Mouse (Mus musculus) megakaryocyte, embryonic 14.5 days (primary cell): ENCODE measurements around the gene Fpgs.

Source experiments
- FLI1 ChIP-seq: IDR thresholded peaks from 2 replicates; pipeline ENCODE4 v1.6.1; 2012; ENCODE audit warnings: low read length, inconsistent platforms, mixed read lengths
- GATA1 ChIP-seq: IDR thresholded peaks from 3 replicates; pipeline ENCODE4 v1.6.1; 2012; ENCODE audit warnings: mixed read lengths, low read length, inconsistent platforms, borderline replicate concordance

- TF ChIP-seq FLI1 (no peak), GATA1 (no peak)
Measured at GRCm38 (mm10) chr2:32668176-32668575, 35.8 kb downstream of the Fpgs start.
